Mouse (Mus musculus): Measurements from ENCODE around the gene Rbfox2. TPM values are rescaled to one million over a fixed set of nuclear protein-coding genes. Genes with fewer than 3 reads are reported as not detected.

The Rbfox2 gene
- total and polyA plus RNA-seq, 3 experiments: 0.89 TPM; not detected in 2

- Histone ChIP-seq H3K4me2 (ENCODE audit: insufficient read depth, low read depth, poor library complexity, severe bottlenecking) (no peak overlapping the region), H3K36me3 (replicated peaks in 1 of 2; ENCODE audit: control insufficient read depth in 1 of 2, insufficient read depth in 1 of 2, low read length in 1 of 2) (no peaks in the 10 kb centered on the region), H3K9ac (ENCODE audit: insufficient read depth, low read depth) (no peak overlapping the region), H3K27me3 (replicated peaks) (peaks cover 83% of the 10 kb centered on the region), H3K79me2 (replicated peaks; ENCODE audit: control insufficient read depth, extremely low read depth, insufficient read depth, poor library complexity, severe bottlenecking) (no peaks in the 10 kb centered on the region), H3K27ac (ENCODE audit: insufficient read depth, low read depth) (no peak overlapping the region), H3K9me3 (replicated peaks; ENCODE audit: low read length) (peaks cover 5% of the 10 kb centered on the region), H3K4me3 (replicated peaks in 1 of 3; ENCODE audit: low read depth in 2 of 3, low read length in 2 of 3, poor library complexity in 1 of 3) (no peak overlapping the region), H3K4me1 (ENCODE audit: control insufficient read depth in 1 of 2, insufficient read depth in 2 of 2) (no peaks in the 10 kb centered on the region)
- TF ChIP-seq ZMIZ1 (IDR thresholded peaks at IDR 0.05; ENCODE audit: low read depth, low read length) (no peak), ETS1 (conservative IDR thresholded peaks at IDR 0.05; ENCODE audit: low read depth, low read length) (no peak), E2F4 (IDR thresholded peaks at IDR 0.05; ENCODE audit: insufficient replicate concordance, low read depth, low read length) (no peak), POLR2AphosphoS2 (IDR thresholded peaks at IDR 0.05; ENCODE audit: low read depth, low read length) (no peak), CTCF (conservative IDR thresholded peaks at IDR 0.05 in 1 of 2, IDR thresholded peaks at IDR 0.05 in 1 of 2; ENCODE audit: low read depth in 2 of 2, low read length in 2 of 2) (no peak), POLR2A (IDR thresholded peaks at IDR 0.05; ENCODE audit: low read depth, low read length) (no peak)
- in situ Hi-C loops (cut with MboI; ENCODE audit: low pct_ligation_motif_present, low pct_unique_long_range_greater_than_20kb, low sequenced_read_pairs): no loop called here
- DNase-seq (ENCODE audit: extremely low read depth): no peak
- dilution Hi-C loops (cut with MboI; ENCODE audit: extremely low pct_ligation_motif_present, extremely low pct_unique_long_range_greater_than_20kb, low sequenced_read_pairs): no loop called here
These were observed 168.5 kb downstream of the Rbfox2 start for GRCm38 (mm10) chr15:77138282-77138681.

- Histone ChIP-seq H3K36me3 (replicated peaks in 1 of 2; ENCODE audit: control insufficient read depth in 1 of 2, insufficient read depth in 1 of 2, low read length in 1 of 2) (no peaks in the 10 kb centered on the region), H3K79me2 (replicated peaks; ENCODE audit: control insufficient read depth, extremely low read depth, insufficient read depth, poor library complexity, severe bottlenecking) (no peaks in the 10 kb centered on the region), H3K27ac (ENCODE audit: insufficient read depth, low read depth) (no peak overlapping the region), H3K4me2 (ENCODE audit: insufficient read depth, low read depth, poor library complexity, severe bottlenecking) (no peak overlapping the region), H3K4me1 (ENCODE audit: control insufficient read depth in 1 of 2, insufficient read depth in 2 of 2) (no peaks in the 10 kb centered on the region), H3K9ac (ENCODE audit: insufficient read depth, low read depth) (no peak overlapping the region), H3K27me3 (replicated peaks) (peaks cover 79% of the 10 kb centered on the region), H3K9me3 (replicated peaks; ENCODE audit: low read length) (peaks cover 5% of the 10 kb centered on the region), H3K4me3 (replicated peaks in 1 of 3; ENCODE audit: low read depth in 2 of 3, low read length in 2 of 3, poor library complexity in 1 of 3) (no peak overlapping the region)
- no peak for DNase-seq (ENCODE audit: extremely low read depth)
- TF ChIP-seq MEF2A (IDR thresholded peaks at IDR 0.05; ENCODE audit: borderline replicate concordance, low read depth, low read length) (no peak), NELFE (IDR thresholded peaks at IDR 0.05; ENCODE audit: low read depth, low read length) (no peak), RCOR1 (conservative IDR thresholded peaks at IDR 0.05; ENCODE audit: low read depth, low read length) (no peak), ZNF384 (IDR thresholded peaks at IDR 0.05; ENCODE audit: low read depth, low read length) (no peak), JUN (IDR thresholded peaks at IDR 0.05; ENCODE audit: insufficient read depth, low read depth, low read length) (no peak), KAT2A (IDR thresholded peaks at IDR 0.05; ENCODE audit: insufficient replicate concordance, low read length) (no peak), USF1 (IDR thresholded peaks at IDR 0.05; ENCODE audit: low read depth, low read length) (no peak), NRF1 (IDR thresholded peaks at IDR 0.05; ENCODE audit: low read depth, low read length) (no peak), ZC3H11A (IDR thresholded peaks at IDR 0.05; ENCODE audit: low read depth, low read length) (no peak), IRF4 (IDR thresholded peaks at IDR 0.05; ENCODE audit: low read depth, low read length) (no peak), MAZ (IDR thresholded peaks at IDR 0.05; ENCODE audit: low read depth, low read length) (no peak), E2F4 (IDR thresholded peaks at IDR 0.05; ENCODE audit: insufficient replicate concordance, low read depth, low read length) (no peak), SIN3A (IDR thresholded peaks at IDR 0.05; ENCODE audit: low read length) (no peak), MYC (IDR thresholded peaks at IDR 0.05; ENCODE audit: low read depth, low read length) (no peak)
- in situ Hi-C loops (cut with MboI; ENCODE audit: low pct_ligation_motif_present, low pct_unique_long_range_greater_than_20kb, low sequenced_read_pairs): no loop called here
- dilution Hi-C loops (cut with MboI; ENCODE audit: extremely low pct_ligation_motif_present, extremely low pct_unique_long_range_greater_than_20kb, low sequenced_read_pairs): no loop called here
These were observed 172.3 kb downstream of the Rbfox2 start for GRCm38 (mm10) chr15:77134483-77134882.
